Mouse (Mus musculus) forebrain, embryonic 15.5 days (tissue): ENCODE measurements around the gene Glp2r. TPM values are rescaled to one million over a fixed set of nuclear protein-coding genes. Genes with fewer than 3 reads are reported as not detected.

Experiments used
- ATAC-seq: fragments of 200-750 bp; cut with Nextera tagmentation; replicated peaks from 2 replicates; pipeline ENCODE4 v1.8.0; 2017; ENCODE audit warnings: mild to moderate bottlenecking, moderate TSS enrichment, moderate library complexity
- H3K27ac ChIP-seq: fragments of 300-500 bp; sonication (generic); replicated peaks from 2 replicates; pipeline ENCODE4 v1.5.1; 2015; ENCODE audit warnings: mild to moderate bottlenecking, inconsistent platforms
- H3K27me3 ChIP-seq: fragments of 300-500 bp; sonication (generic); 2 replicates; pipeline ENCODE4 v1.6.1; 2015; ENCODE audit warnings: inconsistent platforms
- H3K36me3 ChIP-seq: fragments of 300-500 bp; sonication (generic); 2 replicates; pipeline ENCODE4 v1.6.1; 2015; ENCODE audit warnings: mild to moderate bottlenecking, inconsistent platforms
- H3K4me1 ChIP-seq: fragments of 300-500 bp; sonication (generic); 2 replicates; pipeline ENCODE4 v1.6.1; 2015; ENCODE audit warnings: inconsistent platforms
- H3K4me2 ChIP-seq: fragments of 300-500 bp; sonication (generic); replicated peaks from 2 replicates; pipeline ENCODE4 v1.6.1; 2015; ENCODE audit warnings: mild to moderate bottlenecking, inconsistent platforms
- H3K4me3 ChIP-seq: fragments of 300-500 bp; sonication (generic); 2 replicates; pipeline ENCODE4 v1.5.1; 2015; ENCODE audit warnings: mild to moderate bottlenecking, inconsistent platforms
- H3K9ac ChIP-seq: fragments of 300-500 bp; sonication (generic); replicated peaks from 2 replicates; pipeline ENCODE4 v1.6.1; 2015; ENCODE audit warnings: mild to moderate bottlenecking, inconsistent platforms
- H3K9me3 ChIP-seq: fragments of 300-500 bp; sonication (generic); 2 replicates; pipeline ENCODE4 v1.6.1; 2016; ENCODE audit warnings: inconsistent platforms
- WGBS: fragments of 180-500 bp; shearing (Covaris S2); methylation state at CpG from one replicate; pipeline ENCODE4 v1.1.7; 2015; ENCODE audit warnings: mixed read lengths; 5-methylcytosine and 5-hydroxymethylcytosine counted together
- polyA plus RNA-seq: library from polyadenylated mRNA; unstranded; fragments of >200 nt; fragmentation: Nextera tagmentation; extraction: Ambion mirVana; gene quantifications from 2 replicates; pipeline ENCODE4 v1.2.1, GENCODE M21; 2015

Gene Glp2r
- polyA plus RNA-seq, 1 experiment from 2014 or later = 0.10 TPM

GRCm38 (mm10) chr11:67612158-67612839 lies 158.7 kb downstream of the Glp2r start:
- ATAC-seq = peak; percentile 41; the same call in 1 of the 2 replicates
- Histone ChIP-seq H3K4me3 (no peak overlapping the region), H3K27ac (peak overlapping the region; percentile 71), H3K9me3 (no peaks in the 10 kb centered on the region), H3K9ac (no peak overlapping the region), H3K27me3 (no peaks in the 10 kb centered on the region), H3K36me3 (no peaks in the 10 kb centered on the region), H3K4me1 (peaks cover 19% of the 10 kb centered on the region), H3K4me2 (no peak overlapping the region)
- 48% methylated on average over 9 of the region's 9 CpGs for WGBS

Other genes starting within 250 kb of the Glp2r start
- not detected in 2 replicates for gene Rcvrn, start 75.8 kb downstream of the Glp2r start, polyA plus RNA-seq
- not detected in 2 replicates for gene Gsg1l2, start 3.5 kb upstream of the Glp2r start, polyA plus RNA-seq
- gene Dhrs7c, start 27.0 kb upstream of the Glp2r start, polyA plus RNA-seq = not detected in 2 replicates
- gene Usp43, start 151.0 kb upstream of the Glp2r start, polyA plus RNA-seq = 1.8 and 2.3 TPM in 2 replicates
- 2.6 and 4.1 TPM in 2 replicates for gene Cfap52, start 194.5 kb upstream of the Glp2r start, polyA plus RNA-seq
- gene Stx8, start 195.0 kb upstream of the Glp2r start, polyA plus RNA-seq = 67.6 and 68.6 TPM in 2 replicates